Mouse (Mus musculus) lung, adult 2 months (tissue): ENCODE measurements at regions not wholly inside any gene's neighbourhood (a gene's known extent, or its start where the extent isn't known, plus 50 kb on each side); places are given as distances from the start of the nearest gene placed in this dataset.
"Not testable (repeated sequence)": the region's sequence is repeated elsewhere in the genome, so short reads cannot be mapped to it uniquely, and the experiment has no call there.

Experiments used
- DNase-seq: peaks from one replicate; pipeline ENCODE4 v3.0.0; 2022
- H3K4me1 ChIP-seq: fragments of 200-500 bp; 2 replicates; pipeline ENCODE4 v1.6.1; 2011; ENCODE audit warnings: low read length; ENCODE audit not compliant: control insufficient read depth, insufficient read depth
- H3K4me3 ChIP-seq: fragments of 200-500 bp; replicated peaks from 2 replicates; pipeline ENCODE3; 2011; ENCODE audit warnings: low read depth, mild to moderate bottlenecking, control low read depth, low read length; ENCODE audit errors: extremely low read depth
- CTCF ChIP-seq: fragments of 200-500 bp; IDR thresholded peaks from 2 replicates; pipeline ENCODE4 v1.5.1; 2011; ENCODE audit warnings: mild to moderate bottlenecking, low read length, control low read depth; ENCODE audit not compliant: insufficient read depth
- POLR2A ChIP-seq: fragments of 200-500 bp; IDR thresholded peaks from 2 replicates; pipeline ENCODE4 v1.6.1; 2011; ENCODE audit warnings: low read depth, mild to moderate bottlenecking, control low read depth, low read length, borderline replicate concordance; ENCODE audit errors: extremely low read depth
- WGBS: fragments of 180-500 bp; shearing (Covaris S2); methylation state at CpG from one replicate; pipeline ENCODE4 v1.1.7; 2018; 5-methylcytosine and 5-hydroxymethylcytosine counted together

DNA sequence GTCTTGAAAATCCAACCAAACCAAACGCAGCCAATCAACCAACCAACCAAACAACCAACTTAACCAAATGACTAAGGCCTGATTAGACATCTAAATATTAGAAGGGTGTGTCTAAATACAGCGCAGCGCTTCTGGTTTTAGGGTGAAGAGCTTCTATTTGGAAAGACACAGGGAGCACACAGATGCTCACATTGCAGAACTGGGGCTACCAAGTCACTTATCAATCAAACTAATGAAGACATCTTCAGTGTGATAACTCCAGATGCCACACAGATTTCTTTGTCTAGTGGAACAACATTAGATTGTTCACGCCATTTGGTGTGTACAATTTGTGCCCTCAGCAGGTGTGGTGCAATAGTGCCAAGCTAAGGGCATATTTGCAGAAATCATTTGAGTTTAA, 76.6 kb upstream of the Cwc22 start:
- no peak for DNase-seq
- no peaks in the 10 kb centered on the region for H3K4me1 ChIP-seq
- no peak for TF ChIP-seq POLR2A
- no peak for TF ChIP-seq CTCF
- no peak overlapping the region for H3K4me3 ChIP-seq
- 78% methylated on average over 4 of the region's 4 CpGs for WGBS

DNA sequence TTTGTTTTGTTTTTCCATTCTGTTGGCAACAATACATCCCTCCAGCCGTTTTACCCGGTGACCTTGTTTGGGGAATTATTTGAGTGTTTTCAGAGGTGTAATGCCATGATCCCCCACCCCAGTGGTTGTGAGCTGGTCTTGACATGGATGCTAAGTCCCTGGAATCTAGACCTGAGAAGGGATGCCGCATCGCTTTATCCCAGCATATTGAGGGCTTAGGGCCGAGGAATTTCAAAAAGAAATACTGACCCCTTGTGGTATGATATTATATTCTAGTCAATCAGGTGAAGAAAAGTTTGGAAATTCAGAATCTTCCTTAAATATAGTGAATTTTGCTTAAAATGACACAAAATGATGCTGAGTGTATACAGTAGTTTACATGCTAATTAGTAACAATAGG, 75.7 kb upstream of the Cwc22 start:
- no peak for DNase-seq
- TF ChIP-seq CTCF = no peak
- TF ChIP-seq POLR2A = no peak
- no peaks in the 10 kb centered on the region for H3K4me1 ChIP-seq
- no peak overlapping the region for H3K4me3 ChIP-seq
- WGBS = 24% methylated on average over 5 of the region's 5 CpGs

DNA sequence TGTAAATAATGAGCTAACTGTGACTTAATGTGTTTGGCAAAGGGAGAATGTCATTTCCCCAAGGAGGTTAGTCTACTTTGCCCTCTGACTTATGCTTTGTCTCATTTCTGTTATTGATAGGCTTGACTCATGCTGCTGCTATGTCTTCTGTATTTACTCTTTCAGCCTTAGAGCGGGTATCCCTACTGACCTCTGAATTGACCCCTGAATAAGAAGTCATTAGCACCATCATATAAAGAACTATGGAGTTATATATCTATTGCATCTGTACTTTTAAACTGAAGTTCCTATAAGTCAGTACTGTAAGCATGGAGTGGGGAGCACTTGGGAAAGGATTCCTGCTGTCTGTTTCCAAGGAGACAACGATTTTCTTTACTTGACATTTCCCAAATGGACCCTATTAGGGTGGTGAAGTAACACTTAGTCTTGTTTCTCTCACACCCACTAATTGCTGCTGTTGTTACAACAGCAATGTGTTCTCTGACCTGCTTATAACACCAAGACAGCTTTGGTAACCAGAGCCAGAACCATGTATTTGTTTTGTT, 75.3 kb upstream of the Cwc22 start:
- H3K4me1 ChIP-seq = no peaks in the 10 kb centered on the region
- DNase-seq = no peak
- WGBS = 52% methylated on average over 2 of the region's 2 CpGs
- no peak overlapping the region for H3K4me3 ChIP-seq
- no peak for TF ChIP-seq POLR2A
- no peak for TF ChIP-seq CTCF

DNA sequence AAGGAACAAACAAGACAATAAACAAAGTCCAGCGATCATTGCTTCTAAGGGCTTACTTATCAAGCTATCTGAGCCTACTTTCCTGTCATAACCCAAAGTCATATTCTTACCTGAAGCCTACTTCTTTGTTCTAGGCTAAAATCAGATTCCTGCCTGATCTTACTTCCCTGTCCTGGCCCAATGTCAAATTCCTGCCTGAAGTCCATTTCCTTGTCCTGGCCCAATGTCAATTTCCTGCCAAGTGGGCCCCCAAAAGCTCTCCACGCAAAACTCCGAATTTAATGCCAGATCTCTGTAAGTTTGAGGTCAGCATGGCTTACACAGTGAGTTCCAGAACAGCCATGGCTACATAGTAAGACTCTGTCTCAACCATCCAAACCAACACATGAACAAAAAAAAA, 74.3 kb upstream of the Cwc22 start:
- H3K4me1 ChIP-seq = no peaks in the 10 kb centered on the region
- no peak for TF ChIP-seq CTCF
- TF ChIP-seq POLR2A = no peak
- no peak for DNase-seq
- WGBS = 65% methylated on average over 3 of the region's 3 CpGs
- no peak overlapping the region for H3K4me3 ChIP-seq

DNA sequence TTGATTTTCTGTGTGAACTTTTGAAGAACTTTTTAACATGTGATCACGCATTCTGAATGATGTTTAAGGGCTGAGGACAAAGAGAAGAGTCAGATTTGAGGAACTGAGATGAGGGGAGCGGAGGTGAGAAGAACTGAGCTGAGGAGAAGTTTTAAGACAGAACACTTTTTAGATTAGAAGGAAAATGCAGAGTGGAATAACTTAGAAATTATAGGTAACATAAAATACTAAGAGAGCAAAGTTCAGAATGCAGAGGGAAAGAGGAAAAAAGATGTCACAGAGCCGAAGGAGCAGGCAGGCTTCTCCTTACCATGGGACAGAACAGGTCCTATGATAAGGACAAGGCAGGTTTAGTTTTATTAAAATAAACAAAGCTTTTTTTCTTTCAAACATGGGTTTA, 73.7 kb upstream of the Cwc22 start:
- Histone ChIP-seq H3K4me1 (no peaks in the 10 kb centered on the region), H3K4me3 (no peak overlapping the region)
- no peak for TF ChIP-seq POLR2A
- TF ChIP-seq CTCF = no peak
- 83% methylated on average over 3 of the region's 3 CpGs for WGBS
- no peak for DNase-seq

DNA sequence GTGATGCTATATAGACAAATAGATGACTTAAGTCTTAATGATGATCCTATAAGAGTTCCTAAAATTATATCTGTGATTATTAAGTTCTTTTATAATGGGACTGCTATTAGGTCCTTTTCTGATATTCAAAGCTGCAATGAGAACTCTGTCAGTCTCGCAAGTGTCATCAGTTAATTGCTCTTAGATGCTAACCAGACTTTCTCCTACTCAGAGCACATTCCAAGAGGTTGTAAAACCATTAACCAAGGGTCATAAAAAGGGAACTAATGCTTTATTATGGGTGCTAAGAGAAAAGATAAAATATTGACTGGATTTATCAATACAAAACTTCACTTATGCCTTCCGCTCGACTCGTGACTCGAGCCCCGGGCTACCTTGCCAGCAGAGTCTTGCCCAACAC, 66.3 kb upstream of the Cwc22 start:
- not testable (repeated sequence) for DNase-seq, H3K4me3 ChIP-seq, H3K4me1 ChIP-seq
- WGBS = 96% methylated on average over 6 of the region's 6 CpGs

DNA sequence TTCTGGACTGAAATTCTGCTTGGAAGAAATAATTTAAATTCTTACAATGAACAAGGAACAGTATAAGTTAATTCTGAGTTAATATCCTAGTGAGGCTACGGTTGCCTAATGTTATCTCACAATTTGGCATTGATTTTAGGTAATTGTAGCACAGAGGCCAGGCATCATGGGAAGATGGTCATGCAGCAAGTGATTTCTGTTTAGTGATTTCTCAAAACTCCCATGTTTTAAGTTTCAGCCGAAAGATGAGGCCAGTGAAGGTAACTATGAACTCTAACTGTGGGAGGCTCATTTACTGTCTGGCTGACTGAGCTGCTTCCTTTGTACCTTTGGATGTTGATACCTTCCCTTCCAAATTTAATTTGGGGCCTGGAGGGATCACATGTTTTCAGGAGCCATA, 65.6 kb upstream of the Cwc22 start:
- 91% methylated on average over 2 of the region's 2 CpGs for WGBS
- H3K4me1 ChIP-seq = no peaks in the 10 kb centered on the region
- H3K4me3 ChIP-seq = no peak overlapping the region
- TF ChIP-seq POLR2A (no peak), CTCF (no peak)
- no peak for DNase-seq

DNA sequence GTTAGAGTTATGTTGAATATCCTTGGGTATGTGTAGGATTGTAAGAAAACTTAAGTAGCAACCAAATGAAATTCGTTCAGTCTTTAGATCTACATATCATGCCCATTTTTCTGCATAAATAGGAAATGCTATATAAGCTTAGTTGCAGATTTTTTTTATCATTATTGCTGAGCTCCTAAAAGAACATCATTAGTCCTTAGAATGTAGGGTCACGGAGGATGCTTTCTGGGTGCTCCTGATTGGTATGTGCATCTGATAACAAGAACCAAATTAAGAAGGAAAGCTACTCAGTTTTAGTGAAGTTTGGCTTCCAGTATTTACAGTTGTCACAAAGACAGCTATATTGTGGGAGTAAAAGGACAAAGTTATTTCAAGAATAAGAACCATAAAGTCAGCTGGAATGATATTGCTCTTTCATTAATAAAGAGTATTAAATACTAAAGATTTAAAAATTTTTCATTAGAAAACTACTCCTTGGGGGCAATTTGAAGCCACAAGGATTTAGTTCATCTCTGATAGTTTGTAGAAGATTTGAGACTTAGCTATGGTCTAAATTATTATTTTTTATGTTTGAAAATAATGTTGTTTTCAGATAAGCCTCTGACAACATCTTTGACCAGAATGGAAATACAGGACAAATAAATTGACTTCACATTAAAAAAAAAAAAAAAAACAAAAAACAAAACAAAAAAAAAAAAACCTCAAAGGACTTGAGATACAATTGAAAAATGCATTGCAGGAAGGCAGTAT, 65.1 kb upstream of the Cwc22 start:
- 79% methylated on average over 2 of the region's 2 CpGs for WGBS
- no peak for TF ChIP-seq CTCF
- DNase-seq = no peak

DNA sequence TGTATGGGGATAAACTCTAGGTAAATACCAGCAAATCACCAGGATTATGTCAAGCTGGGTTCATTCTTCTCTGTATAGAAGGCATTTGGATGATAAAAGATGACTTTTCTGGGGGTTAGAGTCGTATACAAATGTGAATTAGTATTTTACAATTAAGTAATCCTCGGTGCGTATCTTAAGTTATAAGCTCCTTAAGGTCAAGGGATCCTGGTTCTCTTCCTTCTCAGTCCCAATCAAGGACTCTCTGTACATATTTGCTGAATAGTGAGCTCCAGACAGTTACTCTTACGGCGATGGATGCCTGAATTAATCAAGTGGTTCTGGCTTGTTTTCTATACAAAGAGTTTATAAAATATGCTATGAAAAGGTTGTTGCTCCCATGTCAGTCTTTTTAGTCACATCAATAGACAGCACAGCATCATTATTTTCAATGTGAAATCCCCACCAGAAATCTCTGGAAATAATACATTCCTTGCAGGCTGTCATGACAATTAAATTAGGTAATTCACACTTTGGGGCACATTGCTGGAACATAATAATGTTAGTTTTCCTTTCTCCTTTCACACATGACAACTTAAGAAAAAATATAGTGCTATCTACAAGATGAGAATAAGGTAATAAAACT, 64.0 kb upstream of the Cwc22 start:
- Histone ChIP-seq H3K4me3 (no peak overlapping the region), H3K4me1 (no peaks in the 10 kb centered on the region)
- WGBS = 83% methylated on average over 5 of the region's 5 CpGs
- TF ChIP-seq CTCF (no peak), POLR2A (no peak)
- no peak for DNase-seq

More for the DNA sequence above, 65.1 kb upstream of the Cwc22 start:
- Histone ChIP-seq H3K4me3 (no peak overlapping the region), H3K4me1 (no peaks in the 10 kb centered on the region)

DNA sequence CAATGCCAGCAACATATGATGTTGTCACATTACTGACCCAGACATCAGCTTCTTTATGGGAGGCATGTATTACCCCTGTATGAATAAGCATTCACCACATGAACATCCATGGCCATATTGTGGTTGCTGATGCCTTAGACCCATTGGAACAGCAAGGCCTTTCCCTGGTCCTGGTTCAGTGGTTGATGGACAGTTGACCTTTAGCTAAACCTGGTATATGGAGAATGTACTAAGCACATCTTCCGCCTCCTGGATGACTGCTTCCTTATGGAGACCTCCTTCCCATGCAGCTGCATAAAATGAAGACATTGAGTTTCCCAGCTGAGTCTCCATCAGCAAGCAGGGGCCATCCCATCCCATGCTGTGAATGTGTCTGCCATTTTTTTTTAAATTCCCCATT, 61.9 kb upstream of the Cwc22 start:
- no peak overlapping the region for H3K4me3 ChIP-seq
- DNase-seq = no peak
- 95% methylated on average over 1 of the region's 1 CpGs for whole genome bisulfite sequencing
- no peak for TF ChIP-seq CTCF
- TF ChIP-seq POLR2A = no peak
- H3K4me1 ChIP-seq = no peaks in the 10 kb centered on the region
